Mouse (Mus musculus): ENCODE results near the gene Tgm5.

GRCm38 (mm10) chr2:121057997-121058396, 27.6 kb downstream of the Tgm5 start:
- no peak for TF ChIP-seq CTCF (IDR thresholded peaks at IDR 0.05; ENCODE audit: insufficient read depth, low read length)
- TF ChIP-seq POLR2A (IDR thresholded peaks at IDR 0.05; ENCODE audit: borderline replicate concordance, extremely low read depth, low read depth, low read length): no peak

Data from lung, adult 2 months (tissue).